Mouse (Mus musculus): ENCODE measurements around the gene Cdh8.

Cdh8 gene

GRCm38 (mm10) chr8:99415966-99416781 is at the start of gene Cdh8:
Cdh8 (minus strand) TSS chr8:99416471.
- DNase-seq, result peak; percentile 85

GRCm38 (mm10) chr8:99446506-99446905 is 30.2 kb upstream of the Cdh8 start:
- no peak for DNase-seq

DNA sequence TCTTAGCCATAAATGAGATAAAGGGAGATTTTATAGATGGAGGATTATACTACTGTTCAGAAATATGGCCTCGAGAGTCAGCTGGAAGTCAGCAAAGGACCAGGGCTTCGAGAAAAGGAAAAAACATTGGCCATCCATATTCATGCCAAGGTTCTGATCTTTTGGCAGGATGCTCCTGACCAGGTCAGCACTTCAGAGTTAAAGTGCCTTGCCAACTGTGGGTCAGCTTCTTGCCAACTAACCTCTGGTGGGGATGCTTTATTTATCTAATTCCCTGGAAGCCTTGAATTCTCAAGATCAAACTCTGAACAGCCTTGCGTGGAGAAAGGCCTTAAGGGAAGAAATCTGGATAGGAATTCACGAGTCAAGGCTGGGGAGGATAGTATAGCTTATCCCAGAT is 9.6 kb upstream of the Cdh8 start:
- no peak for DNase-seq

GRCm38 (mm10) chr8:99421516-99421915 is 5.2 kb upstream of the Cdh8 start:
- DNase-seq, result peak; percentile 16

DNA sequence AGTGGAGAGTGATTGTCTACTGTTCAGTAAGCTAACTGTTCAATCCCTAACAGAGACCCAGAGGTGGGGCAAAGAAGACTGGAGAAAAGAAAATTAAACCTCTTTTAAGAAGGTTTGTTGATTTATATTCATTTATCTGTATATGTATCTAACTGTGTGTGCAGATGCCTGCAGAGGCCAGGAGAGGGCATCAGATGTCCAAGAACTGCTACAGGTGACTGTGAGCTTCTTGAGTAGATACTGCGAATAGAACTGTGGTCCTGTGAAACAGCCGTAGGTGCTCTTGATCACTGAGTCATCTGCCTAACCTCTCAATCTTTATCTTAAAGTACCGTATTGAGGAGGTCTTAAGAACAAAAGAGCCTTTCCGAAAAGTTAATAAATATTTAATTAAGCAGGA is 3.5 kb upstream of the Cdh8 start:
- no peak for DNase-seq

- DNase-seq, result peak; percentile 56
Observed at GRCm38 (mm10) chr8:99417456-99417855, 1.2 kb upstream of the Cdh8 start.

- DNase-seq, result peak; percentile 25
Observed at GRCm38 (mm10) chr8:99415076-99415965, 950 bp downstream of the Cdh8 start.

GRCm38 (mm10) chr8:99414483-99414921 is 1.8 kb downstream of the Cdh8 start:
- no peak for DNase-seq

- DNase-seq, result no peak
Observed at GRCm38 (mm10) chr8:99413877-99414482, 2.3 kb downstream of the Cdh8 start.

GRCm38 (mm10) chr8:99393908-99394307 is 22.4 kb downstream of the Cdh8 start:
- DNase-seq, result peak; percentile 29

DNA sequence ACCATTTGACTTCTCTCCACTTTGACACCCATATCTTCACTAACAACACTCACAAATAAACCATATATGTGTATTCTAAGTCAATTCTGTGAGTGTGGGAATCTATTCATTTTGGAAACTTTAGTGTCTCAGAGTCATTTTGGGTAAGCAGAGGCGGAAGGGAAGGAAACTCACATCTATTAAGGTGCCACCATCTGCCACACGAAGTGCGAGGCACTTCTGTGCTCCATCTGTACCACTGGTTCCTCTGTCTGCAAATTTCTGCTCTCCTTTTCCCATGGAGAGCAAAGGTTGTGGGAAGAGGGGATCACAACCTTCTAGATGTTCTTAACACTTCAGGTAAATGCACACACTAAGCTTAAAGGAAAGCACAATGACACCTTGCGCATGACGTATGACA is 46.2 kb downstream of the Cdh8 start:
- no peak for DNase-seq

GRCm38 (mm10) chr8:99369166-99369565 is 47.1 kb downstream of the Cdh8 start:
- no peak for DNase-seq

DNA sequence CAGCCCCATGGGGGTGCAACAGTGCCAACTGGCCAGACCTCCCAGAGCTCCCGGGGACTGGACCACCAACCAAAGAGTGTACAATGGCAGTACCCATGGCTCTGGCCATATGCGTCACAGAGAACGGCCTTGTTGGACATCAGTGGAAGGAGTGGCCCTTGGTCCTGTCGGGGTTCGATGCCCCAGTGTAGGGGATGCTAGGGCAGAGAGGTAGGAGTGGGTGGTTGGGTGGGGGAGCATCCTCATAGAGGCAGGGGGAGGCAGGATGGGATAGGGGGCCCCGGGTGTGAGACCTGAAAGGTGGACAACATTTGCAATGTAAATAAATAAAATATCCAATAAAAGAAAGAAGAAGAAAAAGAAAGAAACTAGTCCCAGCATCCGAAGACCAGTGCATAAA is 47.8 kb downstream of the Cdh8 start:
- DNase-seq, result no peak

GRCm38 (mm10) chr8:99353923-99354322 is 62.3 kb downstream of the Cdh8 start:
- DNase-seq, result no peak

DNA sequence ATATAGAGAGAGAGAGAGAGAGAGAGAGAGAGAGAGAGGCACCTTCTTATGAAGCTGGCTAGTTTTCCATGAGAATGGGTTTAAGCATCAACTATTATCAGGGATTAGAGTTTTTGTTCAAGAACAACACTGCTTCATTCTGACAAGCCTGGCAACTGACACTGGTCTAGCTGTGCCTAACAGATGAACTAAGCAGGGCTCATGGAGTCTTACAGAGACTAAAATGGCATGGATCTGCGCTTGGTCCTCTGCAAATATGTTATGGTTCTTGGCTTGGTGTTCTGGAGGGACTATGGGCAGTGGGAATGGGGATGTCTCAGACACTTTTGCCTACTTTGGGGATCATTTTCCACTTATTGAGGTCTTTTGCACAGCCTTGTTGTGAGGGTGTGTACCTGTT is 63.0 kb downstream of the Cdh8 start:
- no peak for DNase-seq

- peak; percentile 48 for DNase-seq
Observed at GRCm38 (mm10) chr8:99349456-99349855, 66.8 kb downstream of the Cdh8 start.

- DNase-seq, result no peak
Observed at GRCm38 (mm10) chr8:99348618-99349017, 67.7 kb downstream of the Cdh8 start.

GRCm38 (mm10) chr8:99339310-99339709 is 77.0 kb downstream of the Cdh8 start:
- DNase-seq, result no peak

DNA sequence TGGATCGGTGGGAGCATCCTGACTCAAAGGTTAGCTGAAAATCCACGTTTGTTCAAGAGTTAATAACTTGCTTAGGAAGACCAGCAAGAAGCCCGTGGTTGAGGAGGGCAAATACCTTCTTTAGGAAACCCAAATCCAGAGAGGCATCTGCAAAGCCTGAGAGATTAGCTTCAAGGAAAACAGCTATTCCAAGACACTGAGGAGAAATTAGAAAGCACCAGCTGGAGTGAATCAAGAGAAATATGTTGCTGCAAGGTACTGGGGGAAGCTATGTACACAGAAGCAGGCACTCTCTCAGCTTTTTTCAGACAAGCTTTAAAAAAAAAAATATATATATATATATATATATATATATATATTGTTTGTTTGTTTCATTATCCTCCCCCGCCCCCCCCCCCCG is 88.7 kb downstream of the Cdh8 start:
- peak; percentile 14 for DNase-seq

GRCm38 (mm10) chr8:99314561-99314960 is 101.7 kb downstream of the Cdh8 start:
- no peak for DNase-seq

DNA sequence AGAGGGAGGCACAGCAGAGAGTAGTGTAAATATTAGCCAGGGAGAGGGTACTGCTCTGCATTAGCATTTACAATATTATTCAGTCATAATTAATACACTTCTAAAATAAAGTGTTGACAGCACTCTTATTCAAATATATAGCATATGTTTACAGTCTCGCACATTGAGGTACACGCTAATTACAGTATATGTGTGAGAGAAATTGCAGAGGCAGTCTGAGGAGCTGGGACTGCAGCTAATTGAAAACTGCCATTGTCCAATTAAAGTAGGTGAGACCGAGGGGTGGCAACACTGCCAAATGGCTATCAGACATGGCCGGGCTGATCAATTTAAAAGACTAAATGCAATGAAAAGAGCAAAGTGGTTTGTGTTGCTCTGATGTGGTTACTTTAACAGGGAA is 112.1 kb downstream of the Cdh8 start:
- no peak for DNase-seq

DNA sequence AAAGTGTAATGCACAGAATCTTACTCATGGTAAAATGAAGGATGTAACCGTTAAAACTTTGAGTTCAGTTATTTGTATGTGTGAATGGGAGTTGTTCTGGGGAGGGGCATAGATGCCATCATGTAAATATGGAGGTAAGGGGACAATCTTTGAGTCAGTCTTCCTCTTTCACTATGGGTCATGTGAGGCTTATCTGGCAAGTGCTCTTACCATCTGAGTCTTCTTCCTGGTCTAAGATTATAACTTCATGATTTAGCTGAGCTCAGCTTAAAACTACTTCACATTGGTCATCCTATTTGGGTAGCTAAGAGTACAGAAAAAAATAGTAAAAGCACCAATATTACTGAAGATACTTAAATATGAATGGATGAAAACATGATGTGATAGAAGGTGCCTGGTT is 126.1 kb downstream of the Cdh8 start:
- no peak for DNase-seq

DNA sequence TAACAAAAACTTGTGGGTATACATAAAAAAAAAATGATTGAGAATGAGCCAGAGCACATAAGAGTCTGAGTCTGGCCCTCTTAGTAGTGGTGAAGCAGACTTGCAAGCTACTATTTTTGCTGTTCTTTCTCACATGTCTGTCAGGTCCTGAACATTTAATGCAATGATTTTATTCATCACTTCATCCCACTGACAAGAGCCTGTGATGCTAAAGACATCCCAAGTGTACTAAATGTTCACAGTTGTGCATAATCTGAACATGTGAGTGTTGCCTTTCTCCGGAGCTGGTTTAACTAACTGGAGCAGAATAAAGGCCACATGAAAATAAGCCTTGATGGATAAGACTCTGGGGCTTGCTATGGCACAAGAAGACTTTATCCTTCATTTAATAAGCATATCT is 131.2 kb downstream of the Cdh8 start:
- DNase-seq, result no peak

DNA sequence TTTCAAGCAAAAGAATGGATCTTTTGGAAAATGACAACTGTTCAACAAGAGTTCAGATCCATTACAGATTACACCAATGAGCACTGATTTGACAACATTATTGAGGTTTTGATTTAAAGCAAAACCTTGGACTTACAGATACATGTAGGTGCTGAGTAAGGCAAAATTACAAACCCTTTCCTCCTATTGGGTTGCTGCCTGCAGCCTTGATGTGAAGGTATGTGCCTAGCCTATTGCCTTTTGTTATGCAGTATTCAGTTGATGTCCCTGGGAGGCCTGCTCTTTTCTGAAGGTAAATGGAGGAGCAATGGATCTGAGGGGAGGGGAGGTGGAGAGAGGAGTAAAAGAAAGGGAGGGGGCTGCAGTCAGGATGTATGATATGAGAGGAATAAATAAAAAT is 135.9 kb downstream of the Cdh8 start:
- DNase-seq, result no peak

All from layer of hippocampus, adult 9-11 months (tissue).